Mouse (Mus musculus) megakaryocyte, embryonic 14.5 days (primary cell): Measurements from ENCODE around the gene Trp73.

ENCODE experiments used
- FLI1 ChIP-seq: IDR thresholded peaks from 2 replicates; pipeline ENCODE4 v1.6.1; 2012; ENCODE audit warnings: low read length, inconsistent platforms, mixed read lengths
- GATA1 ChIP-seq: IDR thresholded peaks from 3 replicates; pipeline ENCODE4 v1.6.1; 2012; ENCODE audit warnings: mixed read lengths, low read length, inconsistent platforms, borderline replicate concordance

DNA sequence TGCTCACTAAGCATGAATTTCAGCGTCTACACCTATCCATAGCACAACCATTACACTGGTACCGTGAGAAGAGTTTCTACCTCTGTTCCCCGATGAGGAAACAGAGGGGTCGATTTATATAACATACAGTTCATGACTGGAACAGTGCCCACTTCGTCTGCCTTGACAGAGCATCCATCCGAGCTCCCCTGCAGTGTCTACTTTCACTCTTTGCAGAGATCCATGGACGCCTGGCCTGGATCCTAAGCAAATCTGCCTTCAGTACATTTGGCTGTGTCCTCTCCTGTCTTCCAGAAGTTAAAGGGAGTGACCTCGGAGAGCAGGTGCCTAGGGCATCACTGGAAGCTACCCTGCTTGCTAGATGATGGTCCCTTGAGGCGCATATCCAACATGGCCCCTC, 20.8 kb downstream of the Trp73 start:
- TF ChIP-seq FLI1 (no peak), GATA1 (no peak)
